Mouse (Mus musculus): ENCODE data around the gene Cluh. TPM values are rescaled to one million over a fixed set of nuclear protein-coding genes. Genes with fewer than 3 reads are reported as not detected.

Gene Cluh
- total and polyA plus RNA-seq, 2 experiments from 2014 or later, result 21.3 to 87.1 TPM

DNA sequence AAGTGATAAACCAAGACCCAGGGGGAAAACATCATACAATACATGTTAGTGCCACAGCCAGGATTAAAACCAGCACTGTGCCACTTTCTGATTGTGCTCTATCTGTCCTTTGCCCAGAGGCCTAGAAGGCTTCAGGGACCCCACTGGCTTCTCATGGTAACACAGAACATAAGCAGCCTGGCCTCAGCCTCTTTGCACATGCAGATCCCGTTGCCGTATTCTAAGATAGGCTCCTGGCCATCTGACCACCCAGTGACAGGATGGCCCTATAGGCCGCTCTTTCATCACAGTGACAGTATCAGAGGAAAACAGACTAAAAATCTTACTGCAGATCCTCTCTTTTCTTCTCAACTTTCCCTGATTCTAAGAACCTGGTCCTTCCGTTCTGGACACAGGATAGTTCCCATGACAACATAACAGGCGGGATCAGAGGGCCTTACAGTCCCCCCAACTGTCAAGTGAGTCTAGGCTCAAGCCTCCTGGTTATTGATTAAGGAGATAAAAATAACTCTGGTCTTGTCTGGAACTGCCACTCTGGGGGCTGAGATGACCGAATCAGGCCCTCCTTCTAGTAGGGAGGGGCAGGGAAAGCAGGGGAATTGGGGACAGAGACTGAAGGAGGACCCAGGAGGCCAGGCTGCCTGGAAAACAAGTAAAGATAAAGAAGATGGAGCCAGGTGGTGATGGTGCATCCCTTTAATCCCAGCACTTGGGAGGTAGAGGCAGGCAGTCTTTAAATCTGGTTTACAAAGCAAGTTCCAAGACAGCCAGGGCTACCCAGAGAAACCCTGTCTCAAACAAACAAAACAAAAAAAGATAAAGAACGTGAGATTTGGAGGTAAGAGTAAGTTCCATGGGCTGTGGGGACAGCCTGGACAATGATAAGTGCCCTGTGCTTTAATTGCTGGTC is 17.2 kb upstream of the Cluh start:
- H3K9ac ChIP-seq (replicated peaks; ENCODE audit: low read length), result no peak overlapping the region
- WGBS, result 72% methylated on average over 7 of the region's 7 CpGs
- H3K27ac ChIP-seq, result no peak overlapping the region
- H3K4me1 ChIP-seq (ENCODE audit: insufficient read depth, low read length), result no peaks in the 10 kb centered on the region
- DNase-seq (ENCODE audit: low spot score) (no peak), ATAC-seq (no peak)
- H3K9me3 ChIP-seq (ENCODE audit: low read length), result no peaks in the 10 kb centered on the region
- TF ChIP-seq CTCF (IDR thresholded peaks at IDR 0.05; ENCODE audit: low read depth), result no peak
- H3K4me2 ChIP-seq (ENCODE audit: low read depth, low read length), result no peak overlapping the region
- no peak overlapping the region for H3K4me3 ChIP-seq (ENCODE audit: low read length)
- no peaks in the 10 kb centered on the region for H3K27me3 ChIP-seq (ENCODE audit: insufficient read depth, low read length)
- H3K36me3 ChIP-seq (ENCODE audit: insufficient read depth, low read length), result no peaks in the 10 kb centered on the region

DNA sequence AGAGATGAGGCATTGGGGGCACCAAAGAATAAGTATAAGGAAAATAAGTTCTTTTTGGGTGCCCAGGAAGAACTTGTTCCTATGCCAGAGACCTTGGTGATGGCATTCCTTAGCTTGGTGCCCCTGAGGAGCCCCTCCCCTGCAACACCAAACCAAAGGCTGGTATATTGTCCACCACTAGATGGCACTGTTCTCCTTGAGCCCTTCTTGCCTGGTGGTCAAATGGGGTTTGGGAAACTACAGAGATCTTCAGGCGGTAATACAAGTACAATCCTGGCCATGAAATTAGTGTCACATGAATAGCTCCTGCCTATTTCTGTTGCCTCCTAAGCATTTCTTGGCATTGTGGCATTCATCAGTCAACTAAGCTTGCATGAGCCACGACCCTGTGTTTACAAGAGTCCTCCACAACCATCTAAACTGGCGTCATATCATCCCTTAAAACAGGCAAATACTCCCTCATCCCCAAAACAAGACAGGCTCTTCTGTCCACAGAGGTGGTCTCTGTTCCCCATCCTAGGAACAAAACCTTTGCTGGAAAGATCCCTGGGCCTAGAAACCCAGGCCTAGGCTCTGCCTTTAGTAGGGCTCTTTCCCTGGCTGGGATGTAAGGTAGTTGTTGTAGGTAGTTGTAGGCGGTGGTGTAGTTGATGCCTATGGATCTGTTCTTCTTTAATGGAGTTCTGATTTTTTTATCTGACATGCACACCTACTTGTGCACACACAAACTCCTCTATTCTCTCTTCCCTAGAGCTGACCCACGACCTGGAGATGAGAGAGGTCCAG is 14.6 kb upstream of the Cluh start:
- 62% methylated on average over 5 of the region's 5 CpGs for WGBS
- DNase-seq (ENCODE audit: low spot score) (peak; percentile 90), ATAC-seq (no peak)
- Histone ChIP-seq H3K4me1 (ENCODE audit: insufficient read depth, low read length) (peaks cover 5% of the 10 kb centered on the region; the same call in 1 of the 2 replicates), H3K4me2 (ENCODE audit: low read depth, low read length) (no peak overlapping the region), H3K27me3 (ENCODE audit: insufficient read depth, low read length) (no peaks in the 10 kb centered on the region), H3K36me3 (ENCODE audit: insufficient read depth, low read length) (no peaks in the 10 kb centered on the region), H3K9me3 (ENCODE audit: low read length) (no peaks in the 10 kb centered on the region), H3K27ac (no peak overlapping the region), H3K9ac (replicated peaks; ENCODE audit: low read length) (no peak overlapping the region), H3K4me3 (ENCODE audit: low read length) (no peak overlapping the region)
- TF ChIP-seq CTCF (IDR thresholded peaks at IDR 0.05; ENCODE audit: low read depth), result peak; percentile 94

DNA sequence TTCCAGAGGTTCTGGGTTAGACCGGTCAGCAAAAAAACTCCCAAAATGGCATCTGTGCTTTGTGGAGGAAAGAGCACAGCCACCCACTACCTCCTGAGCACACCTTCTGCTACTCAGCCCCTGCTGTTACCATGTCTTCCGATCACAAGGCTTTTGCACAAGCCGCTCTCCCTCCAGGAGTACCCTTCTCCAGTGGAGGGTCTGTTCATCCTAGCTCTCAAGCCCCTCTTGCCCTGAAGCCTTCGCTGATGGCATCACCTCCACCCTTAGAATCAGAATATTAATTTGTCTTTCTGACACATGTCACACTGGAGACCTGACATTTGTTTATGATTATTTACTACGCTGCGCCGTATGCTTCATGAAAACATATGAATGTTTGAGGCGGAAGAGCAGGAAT is 11.8 kb upstream of the Cluh start:
- no peak for ATAC-seq
- H3K4me1 ChIP-seq (ENCODE audit: insufficient read depth, low read length), result peaks cover 5% of the 10 kb centered on the region; the same call in 1 of the 2 replicates

DNA sequence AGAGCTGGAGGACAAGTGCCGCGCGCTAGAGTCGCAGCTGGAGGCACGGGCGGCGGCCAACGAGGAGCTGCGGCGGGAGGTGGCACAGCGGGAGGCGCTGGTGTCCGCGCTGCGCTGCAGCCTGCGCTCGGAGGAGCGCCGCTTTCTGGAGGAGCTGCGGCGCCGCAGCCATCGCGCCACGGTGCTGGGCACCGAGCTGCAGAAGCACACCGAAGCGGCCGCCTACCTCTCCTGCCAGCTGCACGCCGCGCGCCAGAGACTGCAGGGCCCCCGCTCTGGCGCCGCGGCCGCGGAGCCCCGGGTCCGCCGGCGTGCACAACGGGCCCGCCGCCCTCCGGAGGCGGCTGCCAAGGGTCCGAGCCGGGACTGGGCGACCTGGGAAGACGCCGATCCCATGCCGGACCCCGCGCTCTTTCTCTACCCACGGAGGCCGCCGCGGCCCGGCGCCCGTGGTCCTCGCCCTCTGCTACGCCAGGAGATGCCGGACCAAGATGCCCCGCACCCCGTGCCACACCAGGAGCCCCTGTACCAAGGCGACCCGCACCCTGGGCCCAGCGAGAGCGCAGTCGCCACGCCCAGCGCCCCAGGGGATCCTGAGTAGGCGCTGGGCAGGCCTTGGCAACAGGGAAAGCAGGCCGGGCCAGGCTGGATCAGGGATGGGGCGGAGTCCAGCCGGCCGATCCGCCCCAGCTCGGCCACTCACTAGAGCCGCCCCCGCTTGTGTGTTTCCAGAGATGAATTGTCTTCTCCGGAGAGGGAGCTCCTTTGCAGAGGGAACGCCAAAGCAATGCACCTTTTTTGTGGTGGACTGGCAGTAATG is 11.1 kb upstream of the Cluh start:
- Histone ChIP-seq H3K36me3 (ENCODE audit: insufficient read depth, low read length) (no peaks in the 10 kb centered on the region), H3K27ac (peak overlapping the region; percentile 96), H3K4me2 (ENCODE audit: low read depth, low read length) (peak overlapping the region; percentile 83), H3K4me3 (ENCODE audit: low read length) (peak overlapping the region; percentile 67), H3K9me3 (ENCODE audit: low read length) (no peaks in the 10 kb centered on the region), H3K27me3 (ENCODE audit: insufficient read depth, low read length) (no peaks in the 10 kb centered on the region), H3K4me1 (ENCODE audit: insufficient read depth, low read length) (peaks cover 5% of the 10 kb centered on the region; the same call in 1 of the 2 replicates), H3K9ac (replicated peaks; ENCODE audit: low read length) (peak overlapping the region; percentile 80)
- ATAC-seq (peak; percentile 90), DNase-seq (ENCODE audit: low spot score) (peak; percentile 88)
- 1% methylated on average over 81 of the region's 86 CpGs for WGBS
- 0 out of 2 replicates have a peak, but pooled peaks have one; percentile 5 for TF ChIP-seq CTCF (IDR thresholded peaks at IDR 0.05; ENCODE audit: low read depth)

More for the DNA sequence above, 11.8 kb upstream of the Cluh start:
- TF ChIP-seq CTCF (IDR thresholded peaks at IDR 0.05; ENCODE audit: low read depth), result no peak
- Histone ChIP-seq H3K4me2 (ENCODE audit: low read depth, low read length) (peak overlapping the region; percentile 83), H3K9ac (replicated peaks; ENCODE audit: low read length) (peak overlapping the region; percentile 80), H3K27me3 (ENCODE audit: insufficient read depth, low read length) (no peaks in the 10 kb centered on the region), H3K27ac (peak overlapping the region; percentile 96), H3K4me3 (ENCODE audit: low read length) (peak overlapping the region; percentile 67), H3K9me3 (ENCODE audit: low read length) (no peaks in the 10 kb centered on the region), H3K36me3 (ENCODE audit: insufficient read depth, low read length) (no peaks in the 10 kb centered on the region)
- WGBS, result 20% methylated on average over 8 of the region's 8 CpGs
- DNase-seq (ENCODE audit: low spot score), result peak; percentile 25

DNA sequence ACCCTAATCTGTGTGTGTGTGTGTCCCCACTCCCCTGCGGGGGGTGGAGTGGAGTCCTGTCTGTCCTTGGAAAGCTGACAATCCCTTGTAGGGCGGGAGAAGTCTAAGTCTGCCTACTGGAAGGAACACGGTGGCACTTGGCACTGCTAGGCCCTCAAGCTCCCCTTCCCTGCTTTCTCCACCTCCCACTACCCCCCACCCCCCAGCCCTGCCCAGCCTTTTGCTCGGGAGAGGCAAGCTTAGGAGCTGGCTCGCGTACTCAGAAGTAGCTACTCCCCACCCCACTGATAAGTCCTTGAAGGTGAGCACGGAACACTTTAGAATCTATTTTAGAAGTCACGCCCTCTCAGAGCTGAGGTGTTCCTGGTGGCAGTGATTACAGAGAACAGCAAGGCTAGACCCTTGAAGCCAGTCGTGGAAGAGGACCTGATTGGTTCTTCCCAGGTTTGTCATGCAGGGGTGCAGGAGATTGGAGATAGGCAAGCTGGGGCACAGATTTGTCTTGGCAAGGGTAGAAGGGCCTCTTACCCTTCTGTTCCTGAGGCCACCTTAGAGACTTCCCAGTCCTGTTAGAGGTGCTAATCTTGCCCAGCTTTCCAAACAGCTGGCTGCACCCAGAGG is 10.4 kb upstream of the Cluh start:
- Histone ChIP-seq H3K36me3 (ENCODE audit: insufficient read depth, low read length) (no peaks in the 10 kb centered on the region), H3K4me3 (ENCODE audit: low read length) (peak overlapping the region; percentile 67), H3K9me3 (ENCODE audit: low read length) (no peaks in the 10 kb centered on the region), H3K27ac (peak overlapping the region; percentile 96), H3K4me1 (ENCODE audit: insufficient read depth, low read length) (peaks cover 5% of the 10 kb centered on the region; the same call in 1 of the 2 replicates), H3K27me3 (ENCODE audit: insufficient read depth, low read length) (no peaks in the 10 kb centered on the region), H3K9ac (replicated peaks; ENCODE audit: low read length) (peak overlapping the region; percentile 80), H3K4me2 (ENCODE audit: low read depth, low read length) (peak overlapping the region; percentile 83)
- DNase-seq (ENCODE audit: low spot score), result peak; percentile 8
- ATAC-seq, result peak; percentile 72
- no peak for TF ChIP-seq CTCF (IDR thresholded peaks at IDR 0.05; ENCODE audit: low read depth)
- WGBS, result 11% methylated on average over 9 of the region's 9 CpGs

Data from hindbrain, postnatal 0 days (tissue).